Mouse (Mus musculus) stomach, postnatal 0 days (tissue): ENCODE measurements around the gene Tmprss13.

Experiments
- CTCF ChIP-seq: IDR thresholded peaks from 2 replicates; pipeline ENCODE4 v1.5.1; 2016; ENCODE audit warnings: antibody characterized with exemption, low read depth, mild to moderate bottlenecking, moderate library complexity
- EP300 ChIP-seq: optimal IDR thresholded peaks from 2 replicates; pipeline ENCODE3; 2016; ENCODE audit warnings: antibody characterized with exemption

DNA sequence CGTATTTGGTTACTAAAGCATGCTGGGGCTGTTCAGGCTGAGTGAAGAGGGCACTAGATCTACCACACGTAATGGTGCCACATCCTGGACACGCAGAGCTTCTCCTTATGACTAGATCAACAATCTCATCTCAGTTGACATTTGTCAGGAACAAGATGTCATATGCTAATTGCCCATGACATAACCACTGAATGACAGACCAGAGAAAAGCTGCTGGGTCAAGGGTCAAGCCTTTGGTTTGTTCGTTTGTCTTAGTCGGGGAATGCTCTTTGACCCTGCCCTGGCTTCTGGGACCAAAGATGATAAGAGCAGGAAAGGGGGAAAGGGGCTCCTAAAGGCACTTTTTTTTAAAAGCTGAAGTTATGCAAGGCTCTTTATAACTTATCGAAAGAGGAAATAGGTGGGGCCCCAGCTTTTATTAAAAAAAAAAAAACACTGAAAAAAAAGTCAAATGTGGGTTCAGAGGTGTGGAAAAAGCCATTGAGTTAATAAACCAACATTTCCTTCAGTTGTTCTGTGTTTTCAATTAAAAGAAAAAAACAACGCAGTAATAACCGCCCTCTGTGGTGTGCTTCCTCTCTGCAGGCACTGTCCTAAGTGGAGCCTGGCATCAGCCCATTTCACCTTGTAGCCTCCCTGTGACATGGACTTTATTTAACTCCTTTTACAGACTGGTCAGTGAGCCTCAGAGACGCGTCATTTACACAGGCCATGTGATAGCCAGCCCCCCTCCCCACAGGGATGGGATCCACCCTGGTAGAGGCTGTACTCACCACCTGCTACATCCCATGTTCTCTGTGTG lies 24.5 kb upstream of the Tmprss13 start:
- TF ChIP-seq CTCF = no peak
- TF ChIP-seq EP300 = no peak
